Mouse (Mus musculus) bone marrow macrophage, adult 2 months (primary cell): Measurements from ENCODE around the gene Prdm5. TPM values are rescaled to one million over a fixed set of nuclear protein-coding genes. Genes with fewer than 3 reads are reported as not detected.

ENCODE experiments used
- H3K27ac ChIP-seq: 2 replicates; pipeline ENCODE4 v1.5.1; 2012; ENCODE audit warnings: low read depth, low read length; ENCODE audit not compliant: insufficient read depth
- H3K4me1 ChIP-seq: 2 replicates; pipeline ENCODE4 v1.6.1; 2012; ENCODE audit warnings: low read length; ENCODE audit not compliant: control insufficient read depth, insufficient read depth
- H3K4me3 ChIP-seq: 2 replicates; pipeline ENCODE4 v1.5.1; 2012; ENCODE audit warnings: mild to moderate bottlenecking, low read length, moderate library complexity; ENCODE audit not compliant: insufficient read depth
- CTCF ChIP-seq: IDR thresholded peaks from 2 replicates; pipeline ENCODE4 v1.5.1; 2012; ENCODE audit warnings: low read depth, mild to moderate bottlenecking, low read length, moderate library complexity
- POLR2A ChIP-seq: IDR thresholded peaks from 2 replicates; pipeline ENCODE4 v1.6.1; 2012; ENCODE audit warnings: mild to moderate bottlenecking, low read depth, low read length, borderline replicate concordance
- polyA plus RNA-seq: library from polyadenylated mRNA; stranded (reverse); fragments of >200 nt; gene quantifications from 2 replicates; pipeline ENCODE4 v1.2.4, GENCODE M21; 2012; ENCODE audit not compliant: missing spikeins, insufficient read depth, insufficient read length

Prdm5 gene
- polyA plus RNA-seq, 1 experiment = not detected

- TF ChIP-seq CTCF (no peak), POLR2A (no peak)
- H3K27ac ChIP-seq = no peak overlapping the region
- H3K4me3 ChIP-seq = no peak overlapping the region
- peaks cover 8% of the 10 kb centered on the region for H3K4me1 ChIP-seq
Measured at GRCm38 (mm10) chr6:65765752-65766397, 12.9 kb upstream of the Prdm5 start.

GRCm38 (mm10) chr6:65767911-65768310 lies 10.9 kb upstream of the Prdm5 start:
- H3K27ac ChIP-seq = no peak overlapping the region
- TF ChIP-seq CTCF = no peak
- no peak for TF ChIP-seq POLR2A
- no peak overlapping the region for H3K4me3 ChIP-seq
- H3K4me1 ChIP-seq = peaks cover 8% of the 10 kb centered on the region

GRCm38 (mm10) chr6:65773566-65773965 lies 5.2 kb upstream of the Prdm5 start:
- TF ChIP-seq POLR2A = no peak
- TF ChIP-seq CTCF = no peak

GRCm38 (mm10) chr6:65779689-65780233 lies 973 bp downstream of the Prdm5 start:
- Histone ChIP-seq H3K4me1 (peaks cover 5% of the 10 kb centered on the region; the same call in 1 of the 2 replicates), H3K4me3 (peak overlapping the region; percentile 83), H3K27ac (no peak overlapping the region)
- TF ChIP-seq CTCF = no peak
- TF ChIP-seq POLR2A = no peak

More at GRCm38 (mm10) chr6:65773566-65773965, 5.2 kb upstream of the Prdm5 start:
- H3K4me1 ChIP-seq = peaks cover 10% of the 10 kb centered on the region; the same call in 1 of the 2 replicates
- no peak overlapping the region for H3K27ac ChIP-seq
- H3K4me3 ChIP-seq = no peak overlapping the region

GRCm38 (mm10) chr6:65781441-65781840 lies 2.7 kb downstream of the Prdm5 start:
- Histone ChIP-seq H3K27ac (no peak overlapping the region), H3K4me3 (no peak overlapping the region), H3K4me1 (peaks cover 5% of the 10 kb centered on the region; the same call in 1 of the 2 replicates)
- TF ChIP-seq CTCF (no peak), POLR2A (no peak)

- Histone ChIP-seq H3K4me1 (no peaks in the 10 kb centered on the region), H3K27ac (no peak overlapping the region), H3K4me3 (no peak overlapping the region)
- TF ChIP-seq POLR2A = no peak
Measured at GRCm38 (mm10) chr6:65783670-65784069, 4.9 kb downstream of the Prdm5 start.

- no peak overlapping the region for H3K27ac ChIP-seq
- no peak for TF ChIP-seq CTCF
- TF ChIP-seq POLR2A = no peak
Measured at GRCm38 (mm10) chr6:65792923-65793322, 14.1 kb downstream of the Prdm5 start.

GRCm38 (mm10) chr6:65796552-65796951 lies 17.8 kb downstream of the Prdm5 start:
- no peak overlapping the region for H3K27ac ChIP-seq

More at GRCm38 (mm10) chr6:65792923-65793322, 14.1 kb downstream of the Prdm5 start:
- Histone ChIP-seq H3K4me1 (no peaks in the 10 kb centered on the region), H3K4me3 (no peak overlapping the region)

GRCm38 (mm10) chr6:65797276-65797675 lies 18.5 kb downstream of the Prdm5 start:
- Histone ChIP-seq H3K4me1 (no peaks in the 10 kb centered on the region), H3K4me3 (no peak overlapping the region), H3K27ac (no peak overlapping the region)
- no peak for TF ChIP-seq CTCF
- no peak for TF ChIP-seq POLR2A

More at GRCm38 (mm10) chr6:65796552-65796951, 17.8 kb downstream of the Prdm5 start:
- no peak for TF ChIP-seq CTCF
- no peak for TF ChIP-seq POLR2A
- no peaks in the 10 kb centered on the region for H3K4me1 ChIP-seq
- H3K4me3 ChIP-seq = no peak overlapping the region

- H3K4me3 ChIP-seq = no peak overlapping the region
- TF ChIP-seq CTCF (no peak), POLR2A (no peak)
- H3K27ac ChIP-seq = no peak overlapping the region
- H3K4me1 ChIP-seq = no peaks in the 10 kb centered on the region
Measured at GRCm38 (mm10) chr6:65798390-65798789, 19.6 kb downstream of the Prdm5 start.
